Mouse (Mus musculus): ENCODE data around the gene Gm42421.

Gm42421 gene

GRCm38 (mm10) chr5:143941588-143941987 is 13.6 kb downstream of the Gm42421 start:
- no peak for DNase-seq

GRCm38 (mm10) chr5:143943231-143944125 is 15.5 kb downstream of the Gm42421 start:
- DNase-seq: no peak

GRCm38 (mm10) chr5:143948361-143948760 is 20.4 kb downstream of the Gm42421 start:
- DNase-seq: no peak

GRCm38 (mm10) chr5:143950016-143950415 is 22.0 kb downstream of the Gm42421 start:
- no peak for DNase-seq

- DNase-seq: no peak
These were observed 29.1 kb downstream of the Gm42421 start for GRCm38 (mm10) chr5:143957101-143957500.

- no peak for DNase-seq
These were observed 31.6 kb downstream of the Gm42421 start for GRCm38 (mm10) chr5:143959551-143959950.

- no peak for DNase-seq
These were observed 33.2 kb downstream of the Gm42421 start for GRCm38 (mm10) chr5:143961176-143961575.

GRCm38 (mm10) chr5:143965586-143966345 is 37.8 kb downstream of the Gm42421 start:
- DNase-seq: no peak

GRCm38 (mm10) chr5:143966671-143967070 is 38.7 kb downstream of the Gm42421 start:
- no peak for DNase-seq

GRCm38 (mm10) chr5:143972628-143973027 is 44.7 kb downstream of the Gm42421 start:
- DNase-seq: no peak

GRCm38 (mm10) chr5:143974931-143975630 is 47.1 kb downstream of the Gm42421 start:
- DNase-seq: peak; percentile 86

GRCm38 (mm10) chr5:143975631-143975933 is 47.6 kb downstream of the Gm42421 start:
- no peak for DNase-seq

GRCm38 (mm10) chr5:143976232-143976631 is 48.3 kb downstream of the Gm42421 start:
- no peak for DNase-seq

GRCm38 (mm10) chr5:143976726-143977431 is 48.9 kb downstream of the Gm42421 start:
- peak; percentile 88 for DNase-seq

- DNase-seq: no peak
These were observed 52.9 kb downstream of the Gm42421 start for GRCm38 (mm10) chr5:143980858-143981257.

GRCm38 (mm10) chr5:143982361-143982760 is 54.4 kb downstream of the Gm42421 start:
- no peak for DNase-seq

GRCm38 (mm10) chr5:143985381-143985780 is 57.4 kb downstream of the Gm42421 start:
- no peak for DNase-seq

Measured in liver (tissue).